Mouse (Mus musculus): ENCODE measurements around the gene 1700020N01Rik. TPM values are rescaled to one million over a fixed set of nuclear protein-coding genes. Genes with fewer than 3 reads are reported as not detected.
A peak's percentile ranks its signal among the peaks of the same experiment; 100 is the strongest.

Gene 1700020N01Rik
- polyA plus RNA-seq, 1 experiment from 2014 or later, result not detected

GRCm38 (mm10) chr10:21669750-21670161 lies 76.8 kb downstream of the 1700020N01Rik start:
- Histone ChIP-seq H3K27ac (replicated peaks; ENCODE audit: low read depth, low read length) (peak overlapping the region; percentile 39), H3K9me3 (ENCODE audit: control insufficient read depth, low read length) (peaks cover 8% of the 10 kb centered on the region; the same call in 1 of the 2 replicates), H3K36me3 (ENCODE audit: control insufficient read depth, insufficient read depth, low read length) (no peaks in the 10 kb centered on the region), H3K9ac (ENCODE audit: low read depth, low read length) (no peak overlapping the region), H3K4me3 (ENCODE audit: low read depth, low read length) (no peak overlapping the region), H3K4me1 (ENCODE audit: control insufficient read depth, insufficient read depth, low read length) (peaks cover 11% of the 10 kb centered on the region), H3K27me3 (replicated peaks; ENCODE audit: control insufficient read depth, insufficient read depth, low read length) (no peaks in the 10 kb centered on the region), H3K4me2 (ENCODE audit: low read depth, low read length) (peak overlapping the region; percentile 46; the same call in 1 of the 2 replicates)
- ATAC-seq (ENCODE audit: low read depth) (no peak), DNase-seq (ENCODE audit: low spot score) (peak; percentile 60)
- WGBS, result 41% methylated on average over 11 of the region's 11 CpGs

DNA sequence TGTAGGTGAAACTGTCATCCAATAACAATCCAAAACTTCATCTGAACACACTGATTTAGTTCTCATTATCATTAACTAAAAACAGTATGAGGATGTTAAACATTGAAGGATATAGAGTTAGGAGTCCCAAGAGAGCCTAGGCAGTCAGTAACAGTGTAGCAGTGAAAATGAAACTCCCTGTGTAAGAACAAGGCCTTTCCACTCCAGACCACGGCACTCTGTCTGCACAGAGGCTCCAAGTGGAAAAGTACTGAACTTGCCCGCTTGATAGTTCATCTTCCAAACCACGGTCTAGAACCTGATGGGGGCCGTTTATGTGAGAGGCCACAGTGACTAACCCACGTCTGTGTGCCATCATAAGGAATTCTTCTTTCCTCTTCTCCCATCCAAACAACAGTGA lies 77.2 kb downstream of the 1700020N01Rik start:
- Histone ChIP-seq H3K36me3 (ENCODE audit: control insufficient read depth, insufficient read depth, low read length) (no peaks in the 10 kb centered on the region), H3K27me3 (replicated peaks; ENCODE audit: control insufficient read depth, insufficient read depth, low read length) (no peaks in the 10 kb centered on the region), H3K9ac (ENCODE audit: low read depth, low read length) (no peak overlapping the region), H3K4me2 (ENCODE audit: low read depth, low read length) (no peak overlapping the region), H3K4me3 (ENCODE audit: low read depth, low read length) (no peak overlapping the region), H3K4me1 (ENCODE audit: control insufficient read depth, insufficient read depth, low read length) (peaks cover 11% of the 10 kb centered on the region), H3K9me3 (ENCODE audit: control insufficient read depth, low read length) (peaks cover 8% of the 10 kb centered on the region; the same call in 1 of the 2 replicates), H3K27ac (replicated peaks; ENCODE audit: low read depth, low read length) (peak overlapping the region; percentile 39; the same call in 1 of the 2 replicates)
- DNase-seq (ENCODE audit: low spot score) (peak; percentile 5), ATAC-seq (ENCODE audit: low read depth) (no peak)
- 73% methylated on average over 5 of the region's 5 CpGs for WGBS

Other genes with a start within 250 kb of the 1700020N01Rik start
- not detected in 2 replicates for gene Aldh8a1, start 215.9 kb upstream of the 1700020N01Rik start, polyA plus RNA-seq (2014; fragmentation: Nextera tagmentation; extraction: Ambion mirVana)

All from embryonic facial prominence, embryonic 14.5 days (tissue).